Mouse (Mus musculus): ENCODE data around the gene Fbxo11. TPM values are rescaled to one million over a fixed set of nuclear protein-coding genes. Genes with fewer than 3 reads are reported as not detected.

The Fbxo11 gene
- polyA plus RNA-seq, 2 experiments: 29.5 to 63.0 TPM

- TF ChIP-seq POLR2A (IDR thresholded peaks at IDR 0.05; ENCODE audit: borderline replicate concordance, extremely low read depth, insufficient read depth, insufficient read length): no peak
- Histone ChIP-seq H3K4me1 (ENCODE audit: control insufficient read depth, insufficient read depth, low read length) (peaks cover 10% of the 10 kb centered on the region; the same call in 1 of the 2 replicates), H3K4me3 (replicated peaks; ENCODE audit: low read length) (peak overlapping the region; percentile 99), H3K27me3 (ENCODE audit: control insufficient read depth, insufficient read depth, low read length) (no peaks in the 10 kb centered on the region), H3K4me2 (replicated peaks; ENCODE audit: low read depth, low read length, severe bottlenecking) (peak overlapping the region; percentile 58), H3K9ac (ENCODE audit: low read depth, low read length, severe bottlenecking) (peak overlapping the region; percentile 93; the same call in 1 of the 2 replicates), H3K36me3 (ENCODE audit: control insufficient read depth, insufficient read depth, low read length) (peaks cover 17% of the 10 kb centered on the region), H3K27ac (replicated peaks; ENCODE audit: low read depth, low read length) (no peak overlapping the region), H3K9me3 (ENCODE audit: control insufficient read depth, low read length) (no peaks in the 10 kb centered on the region)
- no peak for ATAC-seq (ENCODE audit: low FRiP score, low read depth)
- no peak for DNase-seq (ENCODE audit: low spot score)
- 75% methylated on average over 9 of the region's 9 CpGs for WGBS
Observed at GRCm38 (mm10) chr17:87976154-87976806, 88.8 kb downstream of the Fbxo11 start.

- H3K4me3 ChIP-seq (replicated peaks; ENCODE audit: low read length): peak overlapping the region; percentile 99
- WGBS: 1% methylated on average over 56 of the region's 68 CpGs
- DNase-seq (ENCODE audit: low spot score): no peak
- TF ChIP-seq POLR2A (IDR thresholded peaks at IDR 0.05; ENCODE audit: borderline replicate concordance, extremely low read depth, insufficient read depth, insufficient read length): no peak
- peaks cover 10% of the 10 kb centered on the region; the same call in 1 of the 2 replicates for H3K4me1 ChIP-seq (ENCODE audit: control insufficient read depth, insufficient read depth, low read length)
- H3K9me3 ChIP-seq (ENCODE audit: control insufficient read depth, low read length): no peaks in the 10 kb centered on the region
- H3K27ac ChIP-seq (replicated peaks; ENCODE audit: low read depth, low read length): peak overlapping the region; percentile 84
- H3K36me3 ChIP-seq (ENCODE audit: control insufficient read depth, insufficient read depth, low read length): peaks cover 8% of the 10 kb centered on the region
- H3K27me3 ChIP-seq (ENCODE audit: control insufficient read depth, insufficient read depth, low read length): no peaks in the 10 kb centered on the region
- peak overlapping the region; percentile 58 for H3K4me2 ChIP-seq (replicated peaks; ENCODE audit: low read depth, low read length, severe bottlenecking)
- H3K9ac ChIP-seq (ENCODE audit: low read depth, low read length, severe bottlenecking): peak overlapping the region; percentile 93
- ATAC-seq (ENCODE audit: low FRiP score, low read depth): peak; percentile 48
Observed at GRCm38 (mm10) chr17:87975229-87975853, 89.8 kb downstream of the Fbxo11 start.

- Histone ChIP-seq H3K9ac (ENCODE audit: low read depth, low read length, severe bottlenecking) (peak within 1 kb of the TSS; percentile 93), H3K4me1 (ENCODE audit: control insufficient read depth, insufficient read depth, low read length) (peaks cover 10% of the 10 kb centered on the region; the same call in 1 of the 2 replicates), H3K4me3 (replicated peaks; ENCODE audit: low read length) (peak within 1 kb of the TSS; percentile 99), H3K27ac (replicated peaks; ENCODE audit: low read depth, low read length) (peak within 1 kb of the TSS; percentile 84), H3K9me3 (ENCODE audit: control insufficient read depth, low read length) (no peaks in the 10 kb centered on the region), H3K4me2 (replicated peaks; ENCODE audit: low read depth, low read length, severe bottlenecking) (peak within 1 kb of the TSS; percentile 58), H3K27me3 (ENCODE audit: control insufficient read depth, insufficient read depth, low read length) (no peaks in the 10 kb centered on the region), H3K36me3 (ENCODE audit: control insufficient read depth, insufficient read depth, low read length) (peaks cover 4% of the 10 kb centered on the region; the same call in 1 of the 2 replicates)
- peak; percentile 92 for DNase-seq (ENCODE audit: low spot score)
- WGBS: under 1% methylated on average over 52 of the region's 63 CpGs
- TF ChIP-seq POLR2A (IDR thresholded peaks at IDR 0.05; ENCODE audit: borderline replicate concordance, extremely low read depth, insufficient read depth, insufficient read length): peak; percentile 78; the same call in 1 of the 2 replicates
- peak; percentile 99 for ATAC-seq (ENCODE audit: low FRiP score, low read depth)
Observed at GRCm38 (mm10) chr17:87974629-87975228, 90.4 kb downstream of the Fbxo11 start, which contains the start of gene Msh6. Msh6 (plus strand) TSS chr17:87975062.

GRCm38 (mm10) chr17:87973261-87974167 is 91.6 kb downstream of the Fbxo11 start:
- peaks cover 4% of the 10 kb centered on the region; the same call in 1 of the 2 replicates for H3K36me3 ChIP-seq (ENCODE audit: control insufficient read depth, insufficient read depth, low read length)
- peaks cover 10% of the 10 kb centered on the region; the same call in 1 of the 2 replicates for H3K4me1 ChIP-seq (ENCODE audit: control insufficient read depth, insufficient read depth, low read length)
- DNase-seq (ENCODE audit: low spot score): no peak
- H3K27me3 ChIP-seq (ENCODE audit: control insufficient read depth, insufficient read depth, low read length): no peaks in the 10 kb centered on the region
- H3K27ac ChIP-seq (replicated peaks; ENCODE audit: low read depth, low read length): no peak overlapping the region
- no peak overlapping the region for H3K9ac ChIP-seq (ENCODE audit: low read depth, low read length, severe bottlenecking)
- 66% methylated on average over 10 of the region's 10 CpGs for WGBS
- ATAC-seq (ENCODE audit: low FRiP score, low read depth): no peak
- H3K9me3 ChIP-seq (ENCODE audit: control insufficient read depth, low read length): no peaks in the 10 kb centered on the region
- H3K4me2 ChIP-seq (replicated peaks; ENCODE audit: low read depth, low read length, severe bottlenecking): peak overlapping the region; percentile 57; the same call in 1 of the 2 replicates
- H3K4me3 ChIP-seq (replicated peaks; ENCODE audit: low read length): no peak overlapping the region
- no peak for TF ChIP-seq POLR2A (IDR thresholded peaks at IDR 0.05; ENCODE audit: borderline replicate concordance, extremely low read depth, insufficient read depth, insufficient read length)
